Mouse (Mus musculus) heart, adult 2 months (tissue): ENCODE data around the gene Trim65.

Experiments used
- CTCF ChIP-seq: fragments of 200-600 bp; IDR thresholded peaks from 2 replicates; pipeline ENCODE4 v1.8.1; 2022; ENCODE audit warnings: antibody characterized with exemption, mild to moderate bottlenecking, moderate library complexity
- POLR2A ChIP-seq: fragments of 200-500 bp; IDR thresholded peaks from 2 replicates; pipeline ENCODE4 v1.6.1; 2011; ENCODE audit warnings: mild to moderate bottlenecking, low read depth, low read length, control low read depth; ENCODE audit not compliant: insufficient read depth

GRCm38 (mm10) chr11:116148761-116149221, 17.9 kb upstream of the Trim65 start:
- TF ChIP-seq CTCF, result no peak
- no peak for TF ChIP-seq POLR2A
